Mouse (Mus musculus) heart, postnatal 0 days (tissue): ENCODE results near the gene Gm5483.

Experiments
- CTCF ChIP-seq: IDR thresholded peaks from 2 replicates; pipeline ENCODE4 v1.5.1; 2016; ENCODE audit warnings: antibody characterized with exemption, control low read depth, low read depth
- EP300 ChIP-seq: IDR thresholded peaks from 2 replicates; pipeline ENCODE4 v1.6.1; 2016; ENCODE audit warnings: antibody characterized with exemption, low read depth

DNA sequence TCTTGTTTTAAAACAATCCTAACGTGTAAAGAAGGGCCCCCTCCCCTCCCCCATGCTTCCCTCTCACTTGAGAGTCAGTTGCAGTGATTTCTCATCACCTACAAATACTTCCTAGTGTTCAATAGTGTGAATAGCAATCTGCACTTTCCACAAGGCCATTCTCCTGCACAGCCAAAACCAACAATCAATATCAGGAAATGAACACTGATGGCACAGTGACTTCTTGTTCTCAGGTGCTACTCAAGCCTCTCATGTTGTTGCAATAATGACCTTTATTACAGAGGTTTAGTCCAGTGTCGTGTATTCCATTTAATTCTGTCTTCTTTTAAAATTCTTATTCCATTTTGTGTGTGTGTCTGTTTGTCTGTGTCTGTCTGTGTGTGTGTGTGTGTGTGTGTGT is 45.8 kb upstream of the Gm5483 start:
- no peak for TF ChIP-seq CTCF
- TF ChIP-seq EP300: no peak
